9 mouse cellular contexts compared by ENCODE assay signal in genomic region chr11:98829091-98829775, GRCm38 (mm10). TPM values are rescaled to one million over a fixed set of nuclear protein-coding genes. Genes with fewer than 3 reads are reported as not detected.
DNase-seq lines count a peak whose midpoint lies in the region; ATAC-seq and TF ChIP-seq lines count a peak whose summit lies in the region.
"Had no signal": no experiment of that assay in that cellular context is flagged by ENCODE, and none has a peak within 500 bp of the region (broad histone marks: within the 10 kb centered on the region; RNA-seq: fewer than 3 reads in every experiment).

No protein-coding gene starts in this region.

- H3K27ac ChIP-seq in heart, embryonic 12.5 days (ENCODE audit: poor library complexity, severe bottlenecking), result no peak overlapping the region
- H3K27ac ChIP-seq in bone marrow, adult 2 months (ENCODE audit: control insufficient read depth, insufficient read depth, low read depth, low read length, poor library complexity), result no peak overlapping the region
- no peak overlapping the region for H3K27ac ChIP-seq in forebrain, embryonic 13.5 days
- H3K27ac ChIP-seq in intestine, embryonic 16.5 days (ENCODE audit: low read length), result no peak overlapping the region
- H3K27ac ChIP-seq: limb, embryonic 12.5 days had no signal

- no peaks in the 10 kb centered on the region for H3K9me3 ChIP-seq in heart, embryonic 12.5 days (replicated peaks)
- H3K9me3 ChIP-seq in forebrain, embryonic 13.5 days (replicated peaks), result no peaks in the 10 kb centered on the region
- H3K9me3 ChIP-seq in intestine, embryonic 16.5 days (ENCODE audit: control insufficient read depth, low read length), result no peaks in the 10 kb centered on the region
- H3K9me3 ChIP-seq: limb, embryonic 12.5 days had no signal

- peak; percentile 34; the same call in 1 of the 2 replicates for TF ChIP-seq CTCF in bone marrow, adult 2 months (IDR thresholded peaks at IDR 0.05; ENCODE audit: control insufficient read depth, insufficient read depth, low read length)

- no peak for ATAC-seq in heart, embryonic 12.5 days (ENCODE audit: insufficient number of reproducible peaks, low FRiP score)
- peak; percentile 46 for ATAC-seq in inflammation-experienced regulatory T-cells, adult 6 months
- ATAC-seq in forebrain, embryonic 13.5 days, result no peak
- ATAC-seq in intestine, embryonic 16.5 days, result no peak

- peaks cover 94% of the 10 kb centered on the region for H3K36me3 ChIP-seq in heart, embryonic 12.5 days
- peaks cover 29% of the 10 kb centered on the region for H3K36me3 ChIP-seq in splenic B cell, adult 2 months (ENCODE audit: control insufficient read depth, insufficient read depth, low read length, poor library complexity, severe bottlenecking)
- H3K36me3 ChIP-seq in forebrain, embryonic 13.5 days (ENCODE audit: poor library complexity, severe bottlenecking), result peaks cover 97% of the 10 kb centered on the region
- peaks cover 22% of the 10 kb centered on the region for H3K36me3 ChIP-seq in intestine, embryonic 16.5 days (ENCODE audit: control insufficient read depth, insufficient read depth, low read length)

- H3K4me3 ChIP-seq in heart, embryonic 12.5 days, result no peak overlapping the region
- no peak overlapping the region for H3K4me3 ChIP-seq in bone marrow, adult 2 months (replicated peaks; ENCODE audit: control insufficient read depth, low read depth, low read length)
- no peak overlapping the region for H3K4me3 ChIP-seq in forebrain, embryonic 13.5 days
- H3K4me3 ChIP-seq in intestine, embryonic 16.5 days (ENCODE audit: low read length), result no peak overlapping the region
- H3K4me3 ChIP-seq: limb, embryonic 12.5 days had no signal

- 74% methylated on average over 12 of the region's 12 CpGs for WGBS in heart, embryonic 12.5 days
- 63% methylated on average over 12 of the region's 12 CpGs for WGBS in bone marrow, adult 2 months
- 73% methylated on average over 12 of the region's 12 CpGs for WGBS in forebrain, embryonic 13.5 days
- 72% methylated on average over 12 of the region's 12 CpGs for WGBS in intestine, embryonic 16.5 days

- H3K27me3 ChIP-seq in heart, embryonic 12.5 days (replicated peaks), result no peaks in the 10 kb centered on the region
- H3K27me3 ChIP-seq in splenic B cell, adult 2 months (ENCODE audit: control insufficient read depth, insufficient read depth, low read length, poor library complexity, severe bottlenecking), result no peaks in the 10 kb centered on the region
- no peaks in the 10 kb centered on the region for H3K27me3 ChIP-seq in forebrain, embryonic 13.5 days
- H3K27me3 ChIP-seq in intestine, embryonic 16.5 days (replicated peaks; ENCODE audit: control insufficient read depth, insufficient read depth, low read length), result no peaks in the 10 kb centered on the region
- H3K27me3 ChIP-seq: limb, embryonic 12.5 days had no signal

- DNase-seq in heart, adult 11 months, result peak; percentile 91
- peak; percentile 70 for DNase-seq in CD4-positive helper T cell, adult 2 months (ENCODE audit: low read depth, low spot score)
- DNase-seq in splenic B cell, adult 2 months (ENCODE audit: low read depth, low spot score), result peak; percentile 81

- H3K4me2 ChIP-seq in heart, embryonic 12.5 days, result no peak overlapping the region
- H3K4me2 ChIP-seq in forebrain, embryonic 13.5 days, result no peak overlapping the region
- no peak overlapping the region for H3K4me2 ChIP-seq in intestine, embryonic 16.5 days (ENCODE audit: low read depth, low read length)
- H3K4me2 ChIP-seq: limb, embryonic 12.5 days had no signal

- TF ChIP-seq POLR2A in bone marrow, adult 2 months (IDR thresholded peaks at IDR 0.05; ENCODE audit: borderline replicate concordance, control insufficient read depth, low read depth, low read length), result no peak

- H3K9ac ChIP-seq in heart, embryonic 12.5 days, result no peak overlapping the region
- H3K9ac ChIP-seq in forebrain, embryonic 13.5 days, result no peak overlapping the region
- no peak overlapping the region for H3K9ac ChIP-seq in intestine, embryonic 16.5 days (ENCODE audit: low read depth, low read length)
- H3K9ac ChIP-seq: limb, embryonic 12.5 days had no signal

- H3K4me1 ChIP-seq in heart, embryonic 12.5 days (replicated peaks), result no peaks in the 10 kb centered on the region
- H3K4me1 ChIP-seq in bone marrow, adult 2 months (ENCODE audit: control insufficient read depth, insufficient read depth, low read length), result no peaks in the 10 kb centered on the region; the same call in 1 of the 2 replicates
- no peaks in the 10 kb centered on the region for H3K4me1 ChIP-seq in forebrain, embryonic 13.5 days
- H3K4me1 ChIP-seq in intestine, embryonic 16.5 days (ENCODE audit: control insufficient read depth, insufficient read depth, low read length), result no peaks in the 10 kb centered on the region
- H3K4me1 ChIP-seq: limb, embryonic 12.5 days had no signal

RNA-seq across cellular contexts. Expression of gene Rapgefl1, which starts 7.4 kb away (rescaled TPM):
- polyA plus RNA-seq in heart, embryonic 12.5 days (2016; fragmentation: Nextera tagmentation; extraction: Ambion mirVana), result 0.51 and 1.0 TPM in 2 replicates
- 1.5 and 6.8 TPM in 2 replicates for polyA plus RNA-seq in bone marrow, adult 2 months (2011; ENCODE audit: insufficient read depth, insufficient read length, low replicate concordance, missing spikeins)
- polyA plus RNA-seq in inflammation-experienced regulatory T-cells, adult 6 months (2017; shearing (Covaris generic)), result under 1 TPM in 2 of 3 experiments, not detected in 1; 0.32 to 0.63 TPM
- 2.4 and 3.0 TPM in 2 replicates for polyA plus RNA-seq in forebrain, embryonic 13.5 days (2015; fragmentation: Nextera tagmentation; extraction: Ambion mirVana)
- 0.67 and 1.1 TPM in 2 replicates for polyA plus RNA-seq in intestine, embryonic 16.5 days (2015; fragmentation: Nextera tagmentation; extraction: Ambion mirVana)

RNA-seq across cellular contexts. Expression of gene Casc3, which starts 24.5 kb away (rescaled TPM):
- polyA plus RNA-seq in heart, embryonic 12.5 days (2016; fragmentation: Nextera tagmentation; extraction: Ambion mirVana), result 31.8 and 33.3 TPM in 2 replicates
- 29.3 and 38.5 TPM in 2 replicates for polyA plus RNA-seq in bone marrow, adult 2 months (2011; ENCODE audit: insufficient read depth, insufficient read length, low replicate concordance, missing spikeins)
- polyA plus RNA-seq in inflammation-experienced regulatory T-cells, adult 6 months (2017; shearing (Covaris generic)), result 10 to 100 TPM in 2 of 3 experiments, 1 to 10 TPM in 1; 8.7 to 14.8 (median 11.6) TPM
- 46.4 and 51.1 TPM in 2 replicates for polyA plus RNA-seq in forebrain, embryonic 13.5 days (2015; fragmentation: Nextera tagmentation; extraction: Ambion mirVana)
- polyA plus RNA-seq in intestine, embryonic 16.5 days (2015; fragmentation: Nextera tagmentation; extraction: Ambion mirVana), result 23.1 and 24.3 TPM in 2 replicates

RNA-seq across cellular contexts. Expression of gene Msl1, which starts 33.9 kb away (rescaled TPM):
- 20.3 and 21.4 TPM in 2 replicates for polyA plus RNA-seq in heart, embryonic 12.5 days (2016; fragmentation: Nextera tagmentation; extraction: Ambion mirVana)
- 46.7 and 69.9 TPM in 2 replicates for polyA plus RNA-seq in bone marrow, adult 2 months (2011; ENCODE audit: insufficient read depth, insufficient read length, low replicate concordance, missing spikeins)
- polyA plus RNA-seq in inflammation-experienced regulatory T-cells, adult 6 months (2017; shearing (Covaris generic)), result 10 to 100 TPM; 16.7 to 26.3 (median 20.4) TPM
- 31.3 and 32.9 TPM in 2 replicates for polyA plus RNA-seq in forebrain, embryonic 13.5 days (2015; fragmentation: Nextera tagmentation; extraction: Ambion mirVana)
- 13.5 and 14.5 TPM in 2 replicates for polyA plus RNA-seq in intestine, embryonic 16.5 days (2015; fragmentation: Nextera tagmentation; extraction: Ambion mirVana)

RNA-seq across cellular contexts. Expression of gene Wipf2, which starts 34.2 kb away (rescaled TPM):
- polyA plus RNA-seq in heart, embryonic 12.5 days (2016; fragmentation: Nextera tagmentation; extraction: Ambion mirVana), result 3.0 and 3.3 TPM in 2 replicates
- 5.9 and 11.3 TPM in 2 replicates for polyA plus RNA-seq in bone marrow, adult 2 months (2011; ENCODE audit: insufficient read depth, insufficient read length, low replicate concordance, missing spikeins)
- 10 to 100 TPM; 10.4 to 15.1 (median 14.2) TPM for polyA plus RNA-seq in inflammation-experienced regulatory T-cells, adult 6 months (2017; shearing (Covaris generic))
- polyA plus RNA-seq in forebrain, embryonic 13.5 days (2015; fragmentation: Nextera tagmentation; extraction: Ambion mirVana), result 5.0 and 5.4 TPM in 2 replicates
- polyA plus RNA-seq in intestine, embryonic 16.5 days (2015; fragmentation: Nextera tagmentation; extraction: Ambion mirVana), result 3.4 and 3.5 TPM in 2 replicates

RNA-seq across cellular contexts. Expression of gene Nr1d1, which starts 54.1 kb away (rescaled TPM):
- 6.4 TPM in 2 replicates for polyA plus RNA-seq in heart, embryonic 12.5 days (2016; fragmentation: Nextera tagmentation; extraction: Ambion mirVana)
- polyA plus RNA-seq in bone marrow, adult 2 months (2011; ENCODE audit: insufficient read depth, insufficient read length, low replicate concordance, missing spikeins), result 2.4 and 4.8 TPM in 2 replicates
- 1 to 10 TPM; 6.5 to 8.4 (median 7.3) TPM for polyA plus RNA-seq in inflammation-experienced regulatory T-cells, adult 6 months (2017; shearing (Covaris generic))
- polyA plus RNA-seq in forebrain, embryonic 13.5 days (2015; fragmentation: Nextera tagmentation; extraction: Ambion mirVana), result 2.1 and 2.3 TPM in 2 replicates
- 2.3 and 2.7 TPM in 2 replicates for polyA plus RNA-seq in intestine, embryonic 16.5 days (2015; fragmentation: Nextera tagmentation; extraction: Ambion mirVana)
